Mouse (Mus musculus) spleen, adult 18-20 months (tissue): Measurements from ENCODE around the gene Accsl.
A peak's percentile ranks its signal among the peaks of the same experiment; 100 is the strongest.

Experiments
- DNase-seq, 2 experiments: peaks; one replicate each; pipeline ENCODE4 v3.0.0; 2022; ENCODE audit warnings: mixed read lengths in 2 of 2

Accsl gene

GRCm38 (mm10) chr2:93873449-93874226, 4.7 kb upstream of the Accsl start:
- DNase-seq, result no peak

- DNase-seq, result no peak
These were observed 3.3 kb upstream of the Accsl start for GRCm38 (mm10) chr2:93872257-93872656.

GRCm38 (mm10) chr2:93871411-93871925, 2.5 kb upstream of the Accsl start:
- no peak for DNase-seq

GRCm38 (mm10) chr2:93870842-93871241, 1.9 kb upstream of the Accsl start:
- DNase-seq, result peak in 1 of 2 experiments; percentile 30

DNA sequence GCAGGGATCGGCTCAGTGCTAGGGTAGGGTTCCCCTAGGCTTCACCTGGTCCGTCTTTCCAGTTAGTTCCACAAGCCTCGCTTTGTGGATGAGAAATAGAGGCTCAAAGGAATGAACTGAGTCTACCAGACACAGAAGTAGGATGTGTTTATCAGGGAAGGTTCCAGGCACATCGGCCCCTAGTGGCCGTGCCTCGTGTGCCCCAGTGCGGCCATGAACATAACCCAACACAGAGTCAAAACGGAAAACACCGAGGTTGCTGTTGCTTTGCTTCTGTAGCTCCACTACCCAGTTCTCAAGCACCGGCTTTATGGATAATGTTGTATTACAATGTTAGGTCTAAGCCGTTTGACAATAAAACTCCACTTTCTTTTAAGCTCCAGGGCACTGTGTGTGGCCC, 391 bp downstream of the Accsl start:
- no peak for DNase-seq

- no peak for DNase-seq
These were observed 5.7 kb downstream of the Accsl start for GRCm38 (mm10) chr2:93863229-93863628.

DNA sequence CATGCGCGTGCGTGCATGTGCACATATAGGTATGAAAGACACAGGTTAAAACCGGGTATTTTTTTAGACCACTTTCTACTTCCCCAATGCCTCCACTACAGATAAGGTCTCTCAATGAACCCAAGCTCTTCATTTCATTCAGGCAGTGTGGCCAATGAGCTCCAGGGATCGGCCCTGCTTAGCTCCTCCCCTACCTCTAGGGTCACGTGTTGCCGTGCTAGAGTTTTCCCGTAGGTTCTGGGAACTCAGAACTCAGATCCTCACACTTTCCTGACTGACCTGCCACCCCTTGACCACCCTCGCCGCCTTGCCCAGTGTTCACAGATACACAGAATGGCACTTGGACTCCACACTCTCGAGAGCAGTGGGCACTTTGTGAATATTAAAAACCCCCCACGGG, 10.1 kb downstream of the Accsl start:
- no peak for DNase-seq

DNA sequence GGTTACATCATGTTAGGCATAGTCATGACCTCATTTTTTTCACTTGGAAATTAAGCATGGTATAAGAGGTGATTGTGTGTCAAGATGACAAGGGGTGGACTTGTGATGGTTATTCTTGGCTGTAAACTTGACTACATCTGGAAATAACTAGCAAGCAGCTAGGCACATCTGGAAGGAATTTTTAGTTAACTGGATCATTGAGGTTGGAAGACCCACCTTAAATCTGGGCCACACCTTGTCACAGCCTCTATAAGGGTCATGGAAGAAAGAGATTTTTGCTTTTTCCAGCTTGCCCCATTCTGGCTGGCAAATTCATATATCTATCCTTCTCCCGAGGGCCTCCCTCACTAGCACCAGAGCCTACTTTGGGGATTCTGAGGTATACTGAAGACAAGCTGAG, 17.7 kb downstream of the Accsl start:
- no peak for DNase-seq

DNA sequence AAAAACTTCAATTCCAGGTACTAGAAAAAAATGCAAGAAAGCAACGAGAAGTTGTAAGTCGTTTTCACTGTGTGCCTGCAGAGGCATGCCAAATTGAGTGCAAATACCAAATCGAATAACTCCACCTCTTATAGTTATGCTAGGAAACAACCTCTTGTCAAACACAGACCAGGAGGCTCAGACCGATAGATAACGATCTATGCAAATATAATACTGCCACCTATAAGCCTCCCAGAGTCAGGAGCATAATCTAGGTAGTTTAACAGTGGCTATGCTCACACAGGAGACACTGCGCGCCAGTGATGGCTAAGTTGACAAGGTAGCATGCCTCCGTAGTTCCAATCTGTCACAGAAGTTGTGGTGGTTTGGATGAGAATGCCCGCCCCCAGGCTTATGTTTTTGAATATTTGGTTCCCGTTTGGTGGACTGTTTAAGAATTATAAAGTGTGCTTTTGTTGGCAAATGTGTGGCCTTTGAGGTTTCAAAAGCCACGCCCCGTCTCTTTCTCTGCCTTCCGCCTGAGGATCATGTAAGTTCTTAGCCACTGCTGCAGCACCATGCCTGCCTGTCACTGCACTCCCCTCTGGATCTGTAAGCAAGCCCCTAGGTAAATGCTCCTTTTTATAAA, 18.5 kb downstream of the Accsl start:
- DNase-seq, result peak in 1 of 2 experiments; percentile 22

- peak; percentile 48 to 69 for DNase-seq
These were observed 19.4 kb downstream of the Accsl start, which contains the start of gene Accs for GRCm38 (mm10) chr2:93849505-93850089. Gene Accs, minus strand, starts transcription at chr2:93849943.

DNA sequence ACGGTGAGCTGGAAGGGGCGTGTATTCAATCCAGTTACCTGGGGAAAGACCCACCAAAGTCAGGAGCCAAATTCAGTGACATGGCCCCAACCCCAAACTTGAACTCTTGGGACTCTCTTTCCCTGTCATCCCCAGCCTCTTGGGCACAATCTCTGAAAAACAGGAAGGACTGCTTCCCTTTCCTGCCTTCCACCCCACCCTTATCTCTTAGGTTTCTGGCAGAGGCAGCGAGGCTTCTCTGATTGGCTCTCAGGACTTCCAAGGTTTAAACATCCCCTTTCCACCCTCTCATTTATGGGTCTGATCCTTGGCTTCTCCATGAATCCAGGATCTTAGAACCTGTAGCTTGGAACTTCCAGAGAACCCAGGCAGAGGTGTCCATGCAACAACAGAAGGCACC, 27.6 kb downstream of the Accsl start:
- DNase-seq, result no peak

DNA sequence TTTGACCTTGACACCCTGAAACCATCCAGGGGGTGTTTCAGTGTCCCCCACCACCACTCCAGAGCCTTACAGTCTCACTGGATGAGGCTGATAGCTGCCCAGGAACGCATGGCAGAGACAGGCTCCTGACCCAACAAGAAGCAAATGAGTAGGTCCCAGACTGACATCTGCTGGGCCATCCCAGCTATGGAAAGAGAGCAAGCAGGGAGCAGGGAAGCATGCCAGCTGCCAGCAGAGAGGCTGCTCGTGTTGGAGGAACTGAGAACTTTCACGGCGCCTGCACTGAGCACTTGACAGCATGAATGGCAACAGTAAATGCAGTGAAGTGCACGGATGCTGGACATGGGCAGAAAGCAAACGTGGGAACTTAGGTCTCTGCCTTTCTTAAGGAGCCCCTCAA, 28.8 kb downstream of the Accsl start:
- DNase-seq, result no peak

GRCm38 (mm10) chr2:93838931-93839330, 30.0 kb downstream of the Accsl start:
- DNase-seq, result no peak

DNA sequence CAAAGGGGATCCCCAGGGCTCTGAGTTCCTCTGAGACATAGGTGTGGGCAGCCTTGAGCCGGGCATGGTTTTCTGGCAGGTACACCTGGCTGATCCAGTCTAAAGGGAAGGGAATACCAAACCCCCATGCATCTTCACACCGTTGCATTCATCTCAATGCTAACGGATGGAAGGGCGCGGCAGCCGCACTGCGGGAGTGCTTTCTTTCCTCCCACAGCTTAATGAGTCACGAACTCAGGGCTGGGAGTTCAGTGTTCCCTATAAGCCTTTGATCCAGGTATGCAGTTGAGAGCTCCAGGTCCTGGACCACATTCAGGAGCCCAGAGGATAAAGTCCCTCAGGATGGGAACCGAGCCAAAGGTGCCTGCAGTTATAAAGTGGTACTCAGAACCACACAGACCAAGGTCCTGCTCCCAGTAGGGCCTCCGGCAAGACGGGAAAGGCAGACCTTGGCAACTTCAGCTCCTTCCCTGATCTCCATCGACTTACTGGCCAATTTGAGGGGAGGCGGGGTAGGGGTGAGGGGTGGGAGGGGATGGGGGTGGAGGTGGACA, 32.6 kb downstream of the Accsl start:
- no peak for DNase-seq

DNA sequence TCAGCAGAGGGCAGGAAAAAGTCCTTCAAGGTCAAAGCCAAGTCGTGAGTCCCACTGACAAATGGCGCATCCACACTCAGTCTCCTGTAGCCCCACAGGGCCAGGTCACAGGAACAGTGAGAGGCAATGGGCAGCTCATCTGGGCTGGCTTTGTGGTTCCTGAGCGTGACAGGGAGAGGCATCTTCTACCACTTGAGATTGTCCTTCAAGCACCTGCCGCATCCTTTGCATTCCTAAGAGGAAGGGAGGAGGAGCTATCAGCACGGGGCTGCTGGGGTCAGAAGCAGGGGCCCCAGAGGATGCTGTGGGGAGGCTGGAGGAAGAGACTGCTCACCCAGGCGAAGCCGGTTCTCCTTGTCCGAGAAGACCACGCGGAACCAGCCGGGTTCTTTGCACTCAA, 33.4 kb downstream of the Accsl start:
- DNase-seq, result no peak

DNA sequence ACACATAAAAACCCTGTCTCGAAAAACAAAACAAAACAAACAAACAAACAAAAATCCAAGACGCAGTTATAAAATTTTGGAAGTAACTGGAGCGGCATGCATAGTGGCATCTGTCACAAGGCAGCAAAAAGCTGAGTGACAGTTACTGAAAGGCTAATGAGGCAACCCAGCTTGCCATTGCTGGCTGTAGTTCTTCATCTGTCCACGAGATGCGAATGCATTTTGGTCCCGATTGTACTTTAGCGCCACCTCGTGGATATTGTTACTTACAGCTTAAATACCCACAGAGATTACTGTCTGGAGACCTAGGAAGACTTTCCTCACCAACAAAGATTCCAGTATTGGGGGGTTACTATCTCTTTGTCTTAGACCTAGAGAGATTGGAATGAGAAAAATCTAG, 45.4 kb downstream of the Accsl start:
- peak; percentile 26 to 56 for DNase-seq

GRCm38 (mm10) chr2:93822045-93822749, 46.8 kb downstream of the Accsl start, which contains the start of gene Ext2:
Gene Ext2, minus strand, starts transcription at chr2:93822568.
- peak; percentile 76 to 96 for DNase-seq

DNA sequence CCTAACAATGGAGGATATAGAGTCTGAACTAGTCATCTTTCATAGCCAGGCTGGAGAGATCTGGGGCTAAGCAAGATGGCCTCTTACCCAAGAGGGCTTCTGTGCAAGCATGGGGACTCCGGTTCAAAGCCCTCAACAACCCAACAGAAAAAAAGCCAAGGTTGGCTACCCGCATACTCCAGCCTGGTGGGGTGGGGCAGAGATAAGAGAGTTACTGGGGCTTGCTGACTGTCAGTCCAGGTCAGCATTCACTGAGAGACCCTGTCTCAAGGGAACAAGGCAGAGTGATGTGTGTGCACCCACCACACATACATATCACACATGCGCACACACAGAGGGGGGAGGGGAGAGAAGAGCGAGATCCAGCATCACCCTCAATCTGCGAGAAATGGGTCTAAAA, 51.2 kb downstream of the Accsl start:
- no peak for DNase-seq

DNA sequence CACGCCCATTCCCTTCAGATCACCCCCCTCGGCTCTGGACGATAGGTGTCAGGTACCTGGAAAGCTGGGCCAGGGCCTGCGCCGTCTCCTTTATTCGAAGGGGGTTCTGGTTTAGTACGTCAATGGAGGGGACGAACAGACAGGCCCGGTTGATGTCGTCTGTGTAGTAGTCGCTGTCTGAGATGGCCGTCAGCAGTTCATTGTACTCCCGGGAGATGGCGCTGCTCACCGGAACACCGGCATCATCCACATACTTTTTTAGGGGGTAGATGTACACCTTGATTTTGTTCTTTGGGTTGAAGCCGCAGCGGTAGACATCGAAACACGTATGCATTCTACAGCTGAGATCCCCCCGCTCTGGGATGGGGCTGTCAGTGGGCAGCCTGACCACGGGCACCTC, 55.6 kb downstream of the Accsl start:
- no peak for DNase-seq

DNA sequence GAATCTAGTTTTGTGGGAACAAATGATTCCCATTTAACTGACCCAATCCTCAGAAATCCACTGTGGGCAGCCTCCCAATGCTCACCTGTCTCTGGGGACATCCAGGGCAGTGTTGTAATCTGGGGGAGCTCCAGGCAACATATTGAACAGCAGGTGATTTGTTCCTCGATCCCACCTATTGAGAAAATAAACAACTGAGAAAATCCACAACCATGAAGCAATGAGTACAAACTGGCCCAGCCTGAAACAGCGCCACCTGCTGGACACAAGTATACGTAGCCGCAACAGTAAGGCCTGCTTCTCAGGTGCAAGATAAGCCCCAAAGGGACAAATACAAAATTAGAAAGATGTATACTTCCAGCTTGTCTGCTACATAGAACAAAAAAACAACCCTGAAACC, 57.1 kb downstream of the Accsl start:
- peak; percentile 31 to 73 for DNase-seq

GRCm38 (mm10) chr2:93809931-93810330, 59.0 kb downstream of the Accsl start:
- DNase-seq, result peak in 1 of 2 experiments; percentile 47

GRCm38 (mm10) chr2:93808071-93808470, 60.9 kb downstream of the Accsl start:
- no peak for DNase-seq

- no peak for DNase-seq
These were observed 61.5 kb downstream of the Accsl start for GRCm38 (mm10) chr2:93807440-93807839.
